Mouse (Mus musculus): ENCODE measurements around the gene Nodal.
A peak's percentile ranks its signal among the peaks of the same experiment; 100 is the strongest.

DNA sequence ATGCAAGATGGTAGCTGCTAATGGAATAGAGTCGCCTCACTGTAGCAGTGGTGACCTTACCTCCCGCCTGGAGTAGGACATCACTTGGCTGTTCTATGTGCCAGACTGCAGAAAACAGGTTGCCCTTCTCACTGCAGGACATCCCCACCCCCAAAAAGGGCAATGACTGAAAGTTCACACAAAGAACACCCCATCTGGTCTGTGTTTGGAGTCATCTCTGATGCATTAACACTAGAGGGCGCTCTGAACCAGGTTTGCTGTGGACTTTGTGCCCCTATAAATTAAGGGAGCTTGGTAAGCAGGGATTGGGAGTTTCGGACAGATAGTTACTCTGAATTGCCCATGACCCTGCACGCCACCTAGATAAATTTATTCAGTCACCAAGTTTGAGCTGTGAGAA lies 49.1 kb downstream of the Nodal start:
- TF ChIP-seq CTCF (IDR thresholded peaks at IDR 0.05; ENCODE audit: borderline replicate concordance, extremely low read depth, insufficient read depth, insufficient read length), result peak; percentile 78; the same call in 1 of the 2 replicates
- no peak for TF ChIP-seq POLR2A (IDR thresholded peaks at IDR 0.05; ENCODE audit: borderline replicate concordance, extremely low read depth, insufficient read depth, insufficient read length, poor library complexity, severe bottlenecking)

All from brain, embryonic 14.5 days (tissue).